Mouse (Mus musculus) heart, postnatal 4 days (tissue): Measurements from ENCODE around the gene Galnt6. TPM values are rescaled to one million over a fixed set of nuclear protein-coding genes. Genes with fewer than 3 reads are reported as not detected.

Experiments used
- DNase-seq: peaks from one replicate; pipeline ENCODE4 v3.0.0; 2021
- microRNA-seq, 2 experiments: library from miRNA; unstranded; fragments of <30 nt; microRNA quantifications; one replicate each; pipeline ENCODE4 v1.2.0; 2021 to 2022
- total RNA-seq, 2 experiments: library from RNA; stranded (reverse); gene quantifications; 2 replicates each; pipeline ENCODE4 v1.2.3; 2021

The Galnt6 gene
- total RNA-seq, 2 experiments from 2014 or later = 1.3 to 1.6 TPM

DNA sequence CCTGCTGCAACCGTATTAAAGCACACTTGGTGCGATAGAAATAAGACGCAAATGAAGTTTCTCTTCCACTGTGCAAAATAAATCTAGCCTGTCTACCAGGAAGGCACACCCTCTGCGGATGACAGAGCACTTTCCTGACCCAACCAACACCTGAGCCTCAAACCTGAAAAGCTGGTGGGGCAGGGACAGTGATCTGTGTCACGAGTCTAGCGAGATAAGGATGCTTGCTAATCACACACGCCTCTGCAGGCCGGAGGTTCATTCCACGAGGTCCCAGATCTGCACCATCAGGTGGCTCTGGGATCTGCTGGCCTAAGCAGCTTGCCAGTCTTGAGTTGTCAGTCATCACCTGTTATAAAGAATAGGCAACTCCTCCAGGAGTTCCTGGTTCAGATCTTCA lies 77.6 kb downstream of the Galnt6 start:
- no peak for DNase-seq

DNA sequence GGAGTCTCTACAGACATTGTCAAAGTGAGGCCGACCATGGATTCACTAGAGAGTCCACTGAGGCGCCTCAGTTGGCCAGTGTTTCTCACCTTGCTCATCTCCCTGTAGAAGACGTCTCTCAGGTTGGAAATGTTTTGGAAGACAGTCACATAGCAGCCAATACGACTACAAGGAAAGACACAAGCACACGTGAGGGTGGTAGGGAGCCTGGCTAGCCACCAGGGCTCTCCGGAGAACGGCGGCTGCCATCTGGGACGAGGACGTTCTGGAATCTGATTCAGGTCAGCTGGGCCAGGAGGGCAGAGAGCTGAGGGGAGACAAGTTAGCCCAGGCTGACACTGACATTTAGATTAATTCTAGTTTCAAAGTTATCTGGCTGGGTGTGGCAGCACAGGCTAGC lies 79.1 kb downstream of the Galnt6 start:
- no peak for DNase-seq

DNA sequence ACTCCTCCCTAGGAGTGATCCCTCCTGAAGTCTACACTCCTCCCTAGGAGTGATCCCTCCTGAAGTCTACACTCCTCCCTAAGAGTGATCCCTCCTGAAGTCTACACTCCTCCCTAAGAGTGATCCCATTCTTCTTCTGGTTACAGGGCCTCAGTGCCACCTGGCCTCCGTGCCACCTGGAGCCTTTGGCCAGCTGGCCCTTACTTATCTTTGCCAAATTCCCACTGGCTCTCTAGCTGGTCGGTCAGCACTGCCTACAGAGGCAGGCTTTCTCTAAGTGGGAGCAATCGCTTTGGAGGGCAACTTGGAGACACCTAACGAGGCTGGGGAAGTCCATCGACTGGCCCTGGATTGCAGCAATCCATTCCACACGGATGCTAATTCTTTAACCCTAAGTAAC lies 83.0 kb downstream of the Galnt6 start:
- DNase-seq = no peak

DNA sequence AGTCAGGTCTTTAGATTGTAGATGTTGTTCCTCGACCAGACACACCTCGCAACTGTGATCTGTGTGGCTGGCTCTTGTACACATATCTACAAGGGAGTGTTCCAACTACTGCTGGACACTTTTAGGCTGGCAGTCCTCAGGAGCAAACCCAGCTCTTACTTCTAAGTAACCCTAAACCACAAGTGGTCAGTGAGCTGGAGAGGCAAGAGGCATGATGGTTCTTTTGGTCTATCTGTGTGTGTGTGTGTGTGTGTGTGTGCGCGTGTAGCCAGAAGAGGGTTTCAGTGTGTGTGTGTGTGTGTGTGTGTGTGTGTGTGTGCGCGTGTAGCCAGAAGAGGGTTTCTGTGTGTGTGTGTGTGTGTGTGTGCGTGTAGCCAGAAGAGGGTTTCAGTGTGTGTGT lies 86.7 kb downstream of the Galnt6 start:
- DNase-seq = no peak

Small RNAs within 50 kb of the gene (microRNA-seq; reads per million reads assigned to microRNA genes)
- gene Mir6961 = 0 reads per million in 2 experiments

Other genes starting within 250 kb of the Galnt6 start
- 1 to 10 TPM; 5.9 to 6.5 TPM for gene Csrnp2, start 233.9 kb downstream of the Galnt6 start, total RNA-seq
- gene Tfcp2, start 177.4 kb downstream of the Galnt6 start, total RNA-seq = 10 to 100 TPM; 14.4 to 14.6 TPM
- 10 to 100 TPM; 26.3 to 29.3 TPM for gene Pou6f1, start 129.4 kb downstream of the Galnt6 start, total RNA-seq
- gene Dazap2, start 114.0 kb downstream of the Galnt6 start, total RNA-seq = 100 to 1,000 TPM; 147 to 155 TPM
- gene Smagp, start 92.4 kb downstream of the Galnt6 start, total RNA-seq = 10 to 100 TPM; 21.6 to 22.6 TPM
- gene Bin2, start 59.8 kb downstream of the Galnt6 start, total RNA-seq = 1 to 10 TPM; 1.6 to 2.0 TPM
- not detected for gene Cela1, start 41.5 kb downstream of the Galnt6 start, total RNA-seq
- 1 to 10 TPM; 2.4 to 2.5 TPM for gene Slc4a8, start 32.4 kb upstream of the Galnt6 start, total RNA-seq
- gene Scn8a, start 140.5 kb upstream of the Galnt6 start, total RNA-seq = under 1 TPM; 0.50 to 0.83 TPM